Mouse (Mus musculus) layer of hippocampus, adult 18-20 months (tissue): Measurements from ENCODE around the gene Gpcpd1. TPM values are rescaled to one million over a fixed set of nuclear protein-coding genes. Genes with fewer than 3 reads are reported as not detected.

ENCODE experiments used
- DNase-seq, 2 experiments: peaks; one replicate each; pipeline ENCODE4 v3.0.0; 2022; ENCODE audit warnings: low spot score in 2 of 2
- total RNA-seq, 2 experiments: library from RNA; stranded (reverse); gene quantifications; 2 replicates each; pipeline ENCODE4 v1.2.3; 2021

The Gpcpd1 gene
- total RNA-seq, 2 experiments from 2014 or later: 51.8 to 57.3 TPM

- peak; percentile 32 to 87 for DNase-seq
Measured at GRCm38 (mm10) chr2:132485454-132485853, 102.1 kb downstream of the Gpcpd1 start.

GRCm38 (mm10) chr2:132481547-132481946, 106.0 kb downstream of the Gpcpd1 start:
- no peak for DNase-seq

Other genes with a start within 250 kb of the Gpcpd1 start
- 1 to 10 TPM; 1.9 TPM for gene Prokr2, start 202.3 kb downstream of the Gpcpd1 start, total RNA-seq
- gene Shld1, start 99.2 kb upstream of the Gpcpd1 start, total RNA-seq: 10 to 100 TPM in 1 of 2 experiments, 1 to 10 TPM in 1; 8.3 to 10.7 TPM
- gene Chgb, start 193.5 kb upstream of the Gpcpd1 start, total RNA-seq: 100 to 1,000 TPM; 280 to 312 TPM
- gene Trmt6, start 228.3 kb upstream of the Gpcpd1 start, total RNA-seq: 10 to 100 TPM; 25.1 to 28.9 TPM
- 1 to 10 TPM; 3.8 to 4.4 TPM for gene Mcm8, start 228.4 kb upstream of the Gpcpd1 start, total RNA-seq